Mouse (Mus musculus): Measurements from ENCODE around the gene Wdr74.

Gene Wdr74

DNA sequence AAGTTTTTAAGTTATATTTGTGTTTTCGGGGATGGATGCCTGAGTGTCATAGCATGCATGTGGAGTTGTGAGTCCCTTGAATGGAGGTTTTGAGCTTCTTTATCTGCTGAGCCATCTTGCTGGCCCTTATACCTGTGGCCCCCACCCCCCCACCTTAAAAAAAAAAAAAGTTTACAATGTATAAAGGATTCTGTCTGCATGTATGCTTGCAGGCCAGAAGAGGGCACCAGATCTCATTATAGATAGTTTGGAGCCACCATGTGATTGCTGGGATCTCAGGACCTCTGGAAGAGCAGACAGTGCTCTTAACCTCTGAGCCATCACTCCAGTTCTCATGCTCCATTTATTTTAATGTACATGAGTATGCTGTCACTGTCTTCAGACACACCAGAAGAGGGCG, 11.7 kb downstream of the Wdr74 start:
- peak in 1 of 2 experiments; percentile 20 for DNase-seq

DNA sequence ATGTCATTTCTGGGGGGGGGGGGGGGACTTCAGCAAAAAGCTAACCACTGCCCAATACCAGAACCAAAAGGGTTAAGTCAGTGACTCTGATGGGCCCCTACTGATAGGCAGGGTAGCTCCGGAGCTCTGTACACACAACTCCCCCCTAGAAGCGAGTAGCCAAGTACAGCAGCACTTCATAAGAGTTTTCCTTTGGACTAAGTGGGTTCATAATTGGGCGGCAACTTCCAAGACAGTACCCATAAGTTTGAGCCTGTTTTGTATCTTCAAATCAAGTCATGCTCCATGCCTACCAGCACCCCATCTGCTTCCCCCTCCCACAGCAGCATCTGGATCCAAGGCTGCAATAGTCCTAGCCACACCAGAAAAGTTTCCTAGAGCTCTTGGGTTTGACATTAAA, 20.0 kb downstream of the Wdr74 start:
- DNase-seq, result no peak

DNA sequence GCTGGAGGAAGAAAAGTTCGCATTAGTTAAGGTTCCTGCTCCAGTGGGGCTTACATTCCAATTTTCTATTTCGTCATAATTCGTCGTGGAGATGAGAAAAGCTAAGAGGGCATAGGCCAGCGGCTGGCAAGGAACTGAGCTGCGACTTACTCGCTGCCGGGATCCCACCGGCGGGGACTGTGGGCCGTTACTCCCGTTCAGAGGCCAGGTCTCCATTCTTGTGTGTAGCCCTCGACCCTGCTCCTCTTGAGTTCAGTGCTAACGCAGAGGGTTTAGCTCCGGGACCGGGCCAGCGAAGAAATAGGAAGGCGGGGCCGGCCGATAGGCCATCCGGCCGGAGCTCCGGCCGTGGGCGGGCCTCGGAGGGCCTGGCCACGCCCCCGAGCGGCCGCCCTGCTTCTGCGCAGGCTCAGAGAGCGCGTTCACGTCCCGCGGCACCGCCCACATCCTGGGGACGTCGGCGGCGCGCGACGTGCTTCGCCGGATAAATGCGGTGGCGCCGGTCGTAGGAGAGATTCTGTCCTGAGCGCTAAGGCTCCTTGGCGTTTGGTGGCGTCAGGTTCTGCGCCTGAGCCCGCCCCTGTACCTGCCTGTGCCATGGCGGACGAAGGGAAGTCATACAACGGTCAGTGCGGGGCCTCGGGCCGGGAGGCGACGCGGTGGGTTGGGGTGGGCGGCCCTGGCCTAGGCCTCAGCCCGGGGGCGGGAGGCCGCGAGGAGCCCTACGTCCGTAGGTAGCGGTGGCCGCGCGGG, 21.2 kb downstream of the Wdr74 start, which contains the start of gene Nxf1:
Gene Nxf1, plus strand, starts transcription at position 439 of the 753 bp plus-strand sequence.
- DNase-seq, result peak; percentile 97 to 98

DNA sequence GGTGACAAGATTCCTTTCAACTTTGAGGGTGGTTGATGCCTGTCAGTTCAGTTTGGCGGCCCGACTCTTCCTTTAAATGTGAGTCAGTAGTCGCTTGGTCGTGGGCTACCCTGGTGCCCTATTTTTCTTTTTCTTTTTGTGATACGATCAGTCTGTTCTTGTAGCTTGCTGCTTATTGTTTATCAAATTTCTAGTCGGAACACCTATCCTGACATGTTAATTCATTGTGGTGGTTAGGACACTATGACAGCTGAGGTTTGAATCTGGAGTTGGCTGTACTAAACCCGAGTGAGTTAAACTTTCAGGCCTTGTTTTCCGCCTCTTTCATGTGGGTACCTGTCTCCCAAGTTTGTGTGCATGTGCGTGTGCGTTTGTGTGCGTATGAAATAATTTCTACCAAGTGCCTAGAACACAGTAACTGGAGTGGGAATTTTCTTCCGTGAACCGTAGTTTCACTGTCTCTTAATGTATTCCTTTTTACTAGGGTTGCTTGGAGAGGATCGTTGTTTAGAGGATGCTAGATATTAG, 21.9 kb downstream of the Wdr74 start:
- DNase-seq, result no peak

DNA sequence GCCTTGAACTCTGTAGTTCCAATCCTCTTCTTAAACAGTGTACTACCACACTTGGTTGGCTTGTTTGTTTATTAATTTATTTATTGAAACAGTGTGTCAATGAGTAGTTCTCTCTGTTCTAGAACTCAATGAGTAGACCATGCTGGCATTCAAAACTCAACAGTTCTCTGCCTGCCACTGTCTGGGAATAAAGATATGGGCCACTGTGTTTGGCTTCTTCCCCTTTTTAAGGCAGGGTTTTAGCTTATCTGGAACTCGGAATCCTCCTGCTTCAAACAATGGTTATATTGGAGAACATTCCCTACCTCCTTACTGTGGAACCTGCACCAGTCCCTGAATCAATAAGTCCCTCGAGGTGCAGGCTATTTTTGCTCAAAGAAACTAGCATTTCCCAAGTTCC, 23.3 kb downstream of the Wdr74 start:
- DNase-seq, result no peak

- no peak for DNase-seq
Observed at GRCm38 (mm10) chr19:8760757-8761156, 25.1 kb downstream of the Wdr74 start.

GRCm38 (mm10) chr19:8763276-8763675, 27.6 kb downstream of the Wdr74 start:
- no peak for DNase-seq

- no peak for DNase-seq
Observed at GRCm38 (mm10) chr19:8765562-8765961, 29.9 kb downstream of the Wdr74 start.

DNA sequence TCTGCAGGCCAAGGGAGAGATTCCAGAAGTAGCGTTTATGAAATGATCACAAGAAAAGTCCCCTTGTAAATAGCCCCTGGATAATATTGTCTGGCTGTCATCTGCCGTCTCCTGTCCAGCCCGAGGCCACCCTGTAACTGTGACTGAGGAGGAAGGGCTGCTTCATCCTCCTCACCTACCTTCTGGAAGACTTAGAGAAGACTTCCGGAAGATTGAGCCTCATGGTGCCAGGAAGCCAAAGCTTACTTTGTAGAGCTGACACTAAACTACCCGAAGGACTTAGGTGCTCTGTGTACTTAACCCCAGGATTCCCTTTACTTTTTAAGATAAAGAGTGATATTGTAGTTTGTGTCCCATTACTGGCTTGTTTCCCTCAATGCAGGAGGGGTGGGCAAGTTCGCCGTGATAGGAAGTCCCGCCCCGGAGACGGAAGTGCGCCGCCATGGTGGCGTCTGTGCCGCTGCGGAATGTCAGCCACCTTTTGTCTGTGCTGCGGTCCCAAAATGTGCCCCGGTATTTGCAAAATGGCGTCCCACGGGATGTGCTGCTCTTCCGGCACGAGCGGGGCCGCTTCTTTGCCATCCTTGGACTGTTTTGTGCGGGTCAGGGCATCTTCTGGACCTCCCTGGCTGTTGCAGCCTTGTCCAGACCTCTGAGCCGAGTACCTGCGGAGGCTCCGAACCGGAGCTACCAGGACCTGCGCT, 35.1 kb downstream of the Wdr74 start, which contains the start of gene Tmem223:
Gene Tmem223, plus strand, starts transcription at position 430 of the 704 bp plus-strand sequence.
- DNase-seq, result peak; percentile 89 to 90

DNA sequence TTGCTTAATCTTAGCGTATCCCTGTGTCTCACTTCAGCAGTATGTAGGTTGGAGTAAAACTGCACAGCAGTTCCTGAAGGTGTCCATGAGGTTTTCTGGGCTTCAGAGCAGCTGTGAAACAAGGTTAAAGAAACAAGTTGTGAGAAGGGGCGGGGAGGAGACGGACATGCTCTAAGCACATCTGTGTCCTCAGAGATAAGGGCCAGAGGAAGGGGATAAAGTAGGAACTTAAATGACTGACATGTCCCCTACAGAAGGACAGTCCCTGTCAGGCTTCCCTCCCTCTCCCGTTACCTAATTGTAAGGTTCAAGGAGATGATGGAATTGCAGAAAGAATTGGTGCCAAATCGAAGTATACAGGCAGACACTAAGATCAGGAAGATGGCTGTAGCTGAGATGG, 37.4 kb downstream of the Wdr74 start:
- DNase-seq, result no peak

- DNase-seq, result no peak
Observed at GRCm38 (mm10) chr19:8773409-8773808, 37.8 kb downstream of the Wdr74 start.

DNA sequence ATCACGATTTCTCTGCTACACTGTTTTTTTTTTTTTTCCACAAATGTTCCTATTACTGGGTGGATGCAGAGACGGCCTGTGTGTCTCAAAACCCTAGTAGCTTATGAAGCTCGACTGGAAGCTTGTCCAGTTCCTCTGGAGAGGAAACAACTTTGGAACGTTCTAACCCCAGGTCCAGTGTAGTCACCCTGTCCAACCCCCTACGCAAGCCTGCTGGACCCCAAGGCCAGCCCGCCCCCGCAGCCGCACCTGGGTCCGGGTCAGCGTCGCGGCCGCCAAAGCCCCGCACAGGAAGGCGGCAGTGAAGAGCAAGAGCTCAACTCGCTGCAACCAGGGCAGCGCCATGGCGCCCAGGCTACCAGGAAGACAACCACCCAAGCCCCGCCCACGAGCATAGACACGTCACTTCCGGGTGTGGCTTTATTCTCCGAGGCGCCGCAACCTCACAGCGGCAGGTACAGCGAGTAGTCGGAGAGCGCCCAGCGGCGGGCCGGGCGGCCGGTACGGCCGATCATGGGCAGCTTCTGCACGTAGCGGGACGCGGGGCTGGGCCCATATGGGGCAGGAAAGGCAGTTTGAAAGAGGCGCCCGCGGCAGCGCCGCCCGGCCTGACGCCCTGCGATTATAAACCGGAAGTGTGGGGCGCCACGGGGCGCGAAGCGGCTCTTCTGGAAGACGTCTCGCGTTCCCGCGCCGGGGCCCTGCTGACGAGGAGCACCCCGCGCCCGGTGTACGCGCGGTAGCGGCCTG, 38.6 kb downstream of the Wdr74 start, which contains the start of gene Tmem179b:
Gene Tmem179b, minus strand, starts transcription at position 382 of the 750 bp plus-strand sequence.
- peak; percentile 99 for DNase-seq

DNA sequence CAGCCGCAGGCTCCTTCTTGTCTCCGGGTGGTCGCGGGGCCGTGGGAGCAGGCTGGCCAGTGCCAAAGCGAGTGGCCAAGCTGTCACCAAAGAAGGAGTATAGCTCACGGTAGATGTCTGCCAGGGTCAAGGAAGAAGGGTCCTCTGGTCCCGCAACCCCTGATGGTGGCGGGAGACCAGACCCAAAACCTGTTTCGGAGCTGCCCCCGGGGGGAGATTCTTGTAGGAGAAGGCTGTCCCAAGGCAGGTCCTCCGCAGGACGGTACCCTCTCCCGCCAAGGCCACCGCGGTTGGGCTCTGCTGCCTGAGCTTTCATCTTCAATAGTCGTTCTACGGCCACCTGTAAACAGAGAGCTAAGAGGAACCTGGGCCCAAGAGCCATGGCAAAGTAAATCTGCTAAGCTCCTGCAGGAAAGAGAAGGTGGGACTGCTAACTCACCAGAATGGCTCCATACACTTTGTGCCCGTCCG, 39.4 kb downstream of the Wdr74 start:
- DNase-seq, result no peak

DNA sequence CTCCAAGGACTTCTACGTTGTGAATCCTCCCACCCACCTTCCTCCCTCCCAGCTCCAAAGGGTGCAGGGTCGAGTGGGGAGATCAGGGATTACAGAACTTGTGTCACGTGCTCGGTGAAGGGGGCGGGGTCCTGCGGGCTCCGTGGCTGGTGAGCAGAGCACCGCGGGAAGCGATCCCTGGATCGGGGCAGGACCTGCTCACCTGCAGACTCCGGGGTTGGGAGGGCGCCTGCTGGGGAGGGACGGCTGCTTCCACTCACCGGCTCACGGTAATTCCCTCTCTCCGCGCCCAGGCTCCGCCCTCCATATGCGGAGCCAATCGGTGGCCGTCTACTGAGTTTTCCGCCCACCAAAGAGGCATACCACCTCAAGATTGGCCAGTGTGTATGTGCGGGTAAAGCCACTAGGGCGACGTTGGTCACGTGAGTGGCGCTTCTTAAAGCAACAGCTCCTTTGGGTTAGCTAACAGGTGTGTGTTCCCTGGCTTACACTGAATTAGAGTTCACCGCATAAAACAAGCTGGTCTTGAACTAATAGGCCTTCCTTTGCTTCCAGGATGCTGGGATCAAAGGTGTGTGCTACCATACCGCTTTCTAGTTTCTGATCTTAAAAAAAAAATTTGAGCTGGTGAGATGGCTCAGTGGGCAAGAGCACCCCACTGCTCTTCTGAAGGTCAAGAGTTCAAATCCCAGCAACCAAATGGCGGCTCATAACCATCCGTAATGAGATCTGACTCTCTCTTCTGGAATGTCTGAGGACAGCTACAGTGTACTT, 50.6 kb downstream of the Wdr74 start, which contains the start of gene Taf6l:
Gene Taf6l, minus strand, starts transcription at position 410 of the 774 bp plus-strand sequence.
- peak; percentile 92 to 94 for DNase-seq

DNA sequence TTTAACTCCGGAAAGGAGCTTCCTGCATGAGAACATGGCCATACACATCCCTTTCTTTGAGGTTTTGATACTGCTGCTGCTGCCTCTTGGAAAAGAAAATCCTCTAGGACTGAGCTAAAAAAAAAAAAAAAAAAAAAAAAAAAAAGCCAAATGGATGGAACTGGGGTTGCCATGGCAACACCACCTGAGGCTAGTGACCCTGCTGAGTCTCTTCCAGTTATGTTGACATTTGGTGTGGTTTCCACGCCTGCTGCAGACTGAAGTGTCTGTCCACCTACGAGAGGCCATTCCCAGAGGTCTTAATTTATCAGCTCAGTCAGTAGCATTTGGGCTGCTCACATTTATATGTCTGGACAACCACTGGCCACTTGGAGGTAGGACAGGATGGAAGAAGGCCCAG, 52.9 kb downstream of the Wdr74 start:
- peak; percentile 68 to 72 for DNase-seq

- DNase-seq, result no peak
Observed at GRCm38 (mm10) chr19:8789171-8789570, 53.5 kb downstream of the Wdr74 start.

GRCm38 (mm10) chr19:8790171-8790570, 54.5 kb downstream of the Wdr74 start:
- peak; percentile 64 to 72 for DNase-seq
